Mouse (Mus musculus): Measurements from ENCODE around the gene Rit1.
A peak's percentile ranks its signal among the peaks of the same experiment; 100 is the strongest.
"Not testable (repeated sequence)": the region's sequence is repeated elsewhere in the genome, so short reads cannot be mapped to it uniquely, and the experiment has no call there.

Gene Rit1

GRCm38 (mm10) chr3:88716399-88717197 lies at the start of gene Rit1:
Gene Rit1, plus strand, starts transcription at chr3:88716838.
- DNase-seq (ENCODE audit: low spot score), result peak; percentile 85

DNA sequence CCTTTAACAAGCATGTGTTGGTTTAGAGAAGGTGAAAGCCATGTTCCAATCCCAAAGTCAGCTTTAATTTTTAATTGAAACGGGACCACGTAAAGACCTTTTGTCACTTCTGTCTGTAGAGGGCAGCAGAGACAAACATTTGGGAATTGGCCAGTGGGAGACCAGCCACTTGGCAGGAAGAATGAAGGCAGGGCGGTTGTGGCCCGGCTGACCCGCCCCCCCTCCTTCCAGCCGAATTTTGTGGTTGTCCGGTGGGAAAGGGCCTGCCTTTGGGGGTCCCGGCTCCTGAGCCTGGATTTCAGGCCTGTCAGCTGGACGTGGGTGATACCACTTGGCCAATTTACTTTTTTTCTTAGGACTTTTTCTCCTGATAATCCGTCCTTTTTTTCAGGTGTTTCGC lies 39.2 kb upstream of the Rit1 start:
- DNase-seq (ENCODE audit: low spot score), result peak; percentile 57

DNA sequence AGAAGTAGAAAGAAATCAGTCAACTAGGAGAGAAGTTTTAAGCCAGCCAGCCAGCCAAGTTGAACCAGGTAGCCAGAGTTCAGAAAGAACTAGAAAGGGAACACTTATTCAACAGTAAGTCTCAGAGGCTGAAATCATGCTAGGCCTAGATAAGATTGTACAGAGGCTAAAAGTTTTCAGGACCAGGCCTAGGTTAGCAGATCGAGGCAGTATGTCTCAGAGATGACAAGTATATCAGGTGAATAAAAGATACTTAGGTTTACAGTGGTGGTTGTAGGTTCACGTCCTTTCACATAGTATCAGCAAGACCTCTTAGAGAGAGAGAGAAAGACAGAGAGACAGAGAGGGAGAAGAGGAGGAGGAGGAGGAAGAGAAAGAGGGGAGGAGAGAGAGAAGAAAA lies 32.8 kb upstream of the Rit1 start:
- no peak for DNase-seq (ENCODE audit: low spot score)

- DNase-seq (ENCODE audit: low spot score), result no peak
Measured at GRCm38 (mm10) chr3:88684236-88684979, 32.2 kb upstream of the Rit1 start.

DNA sequence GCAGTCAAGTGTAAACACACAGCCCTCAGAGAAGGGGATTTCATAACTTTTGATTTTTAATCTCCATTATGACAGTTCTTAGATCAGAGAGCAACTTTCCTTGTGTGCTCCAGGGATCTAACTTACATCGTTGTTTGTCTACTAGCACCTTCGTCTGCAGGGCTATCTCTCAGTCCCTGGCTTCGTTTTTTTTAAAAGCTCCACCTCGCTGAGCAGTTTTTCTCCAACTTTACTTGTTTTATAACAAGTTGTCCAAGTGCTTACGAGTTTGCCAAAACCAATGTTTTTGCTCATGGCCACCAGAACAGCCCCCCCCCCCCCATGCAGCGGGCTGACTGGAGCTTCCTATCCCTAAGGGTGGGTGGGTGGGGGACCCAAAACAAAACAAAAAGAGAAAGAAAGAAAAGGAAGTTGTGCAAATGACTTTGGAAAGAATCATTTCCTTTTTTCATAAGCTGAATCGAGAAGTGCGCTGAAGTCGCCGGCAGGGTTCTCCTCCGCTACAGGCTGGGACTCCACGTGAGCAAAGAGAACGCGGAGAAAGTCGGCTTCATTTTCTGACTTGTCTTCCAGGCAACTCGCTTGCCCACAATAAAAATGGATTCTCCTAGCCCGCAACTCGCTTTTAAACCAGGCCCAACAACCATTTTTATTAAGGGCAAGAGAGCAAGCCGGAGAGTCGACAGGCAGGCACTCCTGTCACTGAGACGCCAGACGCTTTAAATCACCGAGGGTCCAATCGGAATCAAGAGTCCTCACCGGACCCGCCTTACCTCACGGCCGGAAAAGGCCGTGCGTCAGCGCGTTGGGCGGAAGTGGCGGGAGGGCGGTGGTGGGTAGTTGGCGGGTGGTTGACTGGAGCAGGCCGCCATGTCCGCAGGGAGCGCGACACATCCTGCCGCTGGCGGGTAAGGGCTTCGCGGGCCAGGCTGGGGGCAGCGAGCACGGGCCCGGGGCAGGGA lies 31.4 kb upstream of the Rit1 start, which contains the start of gene Khdc4:
Gene Khdc4, plus strand, starts transcription at position 824 of the 962 bp plus-strand sequence.
- peak; percentile 98 for DNase-seq (ENCODE audit: low spot score)

- no peak for DNase-seq (ENCODE audit: low spot score)
Measured at GRCm38 (mm10) chr3:88685958-88686451, 30.6 kb upstream of the Rit1 start.

- DNase-seq (ENCODE audit: low spot score), result no peak
Measured at GRCm38 (mm10) chr3:88686734-88687611, 29.7 kb upstream of the Rit1 start.

DNA sequence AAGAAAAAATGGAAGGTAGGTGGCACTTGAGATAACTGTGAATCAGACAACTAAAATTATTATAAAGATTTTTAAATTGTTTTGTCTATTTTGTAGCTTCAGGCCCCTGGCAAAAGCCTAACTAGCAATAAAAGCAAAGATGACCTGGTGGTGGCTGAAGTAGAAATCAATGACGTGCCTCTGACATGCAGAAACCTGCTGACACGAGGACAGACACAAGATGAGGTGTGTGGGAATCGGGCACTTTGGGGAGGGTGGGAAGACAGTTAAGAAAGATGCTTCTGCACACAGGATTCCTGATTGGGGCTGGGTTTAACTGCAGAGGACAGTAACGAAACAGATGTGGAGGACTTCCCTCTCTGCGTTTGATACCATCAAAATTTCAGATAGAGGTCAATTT lies 27.6 kb upstream of the Rit1 start:
- no peak for DNase-seq (ENCODE audit: low spot score)

DNA sequence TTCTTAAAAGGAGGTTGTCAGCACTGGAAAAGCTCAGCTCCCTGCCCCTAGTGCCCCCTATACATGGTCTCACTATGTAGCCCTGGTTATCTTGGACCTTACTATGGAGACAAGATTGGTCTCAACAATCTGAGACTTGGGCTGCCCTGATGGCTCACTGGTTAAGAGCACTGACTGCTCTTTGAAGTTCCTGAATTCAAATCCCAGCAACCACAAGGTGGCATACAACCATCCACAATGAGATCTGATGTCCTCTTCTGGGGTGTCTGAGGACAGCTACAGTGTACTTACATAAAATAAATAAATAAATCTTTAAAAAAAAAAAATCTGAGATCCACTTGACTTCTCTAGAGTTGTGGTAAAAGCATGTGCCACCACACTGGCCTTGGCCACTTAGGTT lies 21.1 kb upstream of the Rit1 start:
- no peak for DNase-seq (ENCODE audit: low spot score)

DNA sequence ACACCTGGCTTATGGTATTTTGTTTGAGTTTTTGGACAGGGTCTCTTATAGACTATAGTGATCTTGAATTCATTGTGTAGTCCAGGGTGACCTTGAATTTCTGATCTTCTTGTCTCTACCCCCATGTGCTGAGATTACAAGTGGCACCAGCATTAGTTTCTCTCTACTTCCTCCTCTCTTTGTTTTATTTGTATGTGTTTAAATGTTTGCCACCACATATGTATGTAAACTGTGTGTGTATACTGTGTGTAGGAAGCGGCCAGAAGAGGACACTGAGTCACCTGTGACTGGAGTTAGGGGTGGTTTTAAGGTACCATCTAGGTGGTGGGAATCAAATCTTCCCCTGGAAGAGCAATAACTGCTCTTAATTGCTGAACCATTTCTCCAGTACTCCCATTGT lies 18.6 kb upstream of the Rit1 start:
- DNase-seq (ENCODE audit: low spot score), result no peak

GRCm38 (mm10) chr3:88698834-88699233 lies 17.8 kb upstream of the Rit1 start:
- DNase-seq (ENCODE audit: low spot score), result no peak

DNA sequence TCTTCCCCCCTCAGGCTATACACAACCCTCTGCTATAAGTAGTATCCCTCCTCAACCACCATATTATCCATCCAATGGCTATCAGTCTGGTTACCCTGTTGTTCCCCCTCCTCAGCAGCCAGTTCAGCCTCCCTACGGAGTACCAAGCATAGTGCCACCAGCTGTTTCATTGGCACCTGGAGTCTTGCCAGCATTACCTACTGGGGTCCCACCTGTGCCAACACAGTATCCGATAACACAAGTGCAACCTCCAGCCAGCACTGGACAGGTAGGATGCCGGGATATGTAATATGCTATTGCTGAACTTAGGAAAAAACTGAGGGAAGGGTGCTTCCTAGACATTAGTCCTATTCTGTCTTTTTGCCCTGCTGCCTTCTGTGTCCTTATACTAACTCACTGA lies 16.4 kb upstream of the Rit1 start:
- DNase-seq (ENCODE audit: low spot score), result no peak

- no peak for DNase-seq (ENCODE audit: low spot score)
Measured at GRCm38 (mm10) chr3:88701222-88701621, 15.4 kb upstream of the Rit1 start.

DNA sequence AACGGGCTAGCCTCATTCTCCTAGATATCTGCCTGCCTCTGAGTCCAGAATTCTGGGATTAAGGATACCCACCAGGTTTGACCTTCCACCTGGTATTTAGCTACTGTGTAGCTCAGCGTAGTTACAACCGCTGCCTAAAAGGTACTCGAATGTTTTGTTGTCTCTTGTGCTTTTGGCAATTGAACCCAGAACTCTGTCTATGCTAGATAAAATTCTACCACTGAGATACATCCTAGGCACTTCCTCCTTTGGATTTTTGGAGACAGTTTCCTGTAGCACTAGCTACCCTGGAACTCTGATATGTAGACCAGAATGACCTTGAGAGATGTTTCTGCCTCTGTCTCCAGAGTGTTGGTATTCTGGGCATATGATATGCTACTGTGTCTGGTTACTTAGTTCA lies 2.9 kb upstream of the Rit1 start:
- no peak for DNase-seq (ENCODE audit: low spot score)

GRCm38 (mm10) chr3:88714725-88715124 lies 1.9 kb upstream of the Rit1 start:
- DNase-seq (ENCODE audit: low spot score), result no peak

- not testable (repeated sequence) for DNase-seq (ENCODE audit: low spot score)
Measured at GRCm38 (mm10) chr3:88715716-88716115, 922 bp upstream of the Rit1 start.

- DNase-seq (ENCODE audit: low spot score), result peak; percentile 44
Measured at GRCm38 (mm10) chr3:88717198-88717798, 660 bp downstream of the Rit1 start.

DNA sequence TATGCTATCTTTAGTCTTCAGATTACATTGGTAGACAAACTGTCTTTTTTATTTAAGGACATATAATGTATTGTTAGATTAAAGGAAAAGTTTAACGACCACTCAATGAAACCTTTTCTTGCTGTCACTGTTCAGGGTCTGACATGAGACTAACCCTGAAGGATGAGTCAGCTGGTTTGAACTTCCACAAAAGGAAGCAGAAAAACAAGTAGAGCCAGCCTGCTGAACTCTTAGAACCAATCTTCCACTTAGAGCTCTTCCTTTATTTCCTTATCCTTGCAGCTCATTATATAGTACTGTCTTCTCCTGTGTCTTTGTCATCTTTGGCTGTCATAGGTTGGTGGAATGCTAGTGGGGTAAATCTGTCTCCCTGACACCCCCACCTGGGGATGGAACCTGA lies 1.2 kb downstream of the Rit1 start:
- DNase-seq (ENCODE audit: low spot score), result no peak

DNA sequence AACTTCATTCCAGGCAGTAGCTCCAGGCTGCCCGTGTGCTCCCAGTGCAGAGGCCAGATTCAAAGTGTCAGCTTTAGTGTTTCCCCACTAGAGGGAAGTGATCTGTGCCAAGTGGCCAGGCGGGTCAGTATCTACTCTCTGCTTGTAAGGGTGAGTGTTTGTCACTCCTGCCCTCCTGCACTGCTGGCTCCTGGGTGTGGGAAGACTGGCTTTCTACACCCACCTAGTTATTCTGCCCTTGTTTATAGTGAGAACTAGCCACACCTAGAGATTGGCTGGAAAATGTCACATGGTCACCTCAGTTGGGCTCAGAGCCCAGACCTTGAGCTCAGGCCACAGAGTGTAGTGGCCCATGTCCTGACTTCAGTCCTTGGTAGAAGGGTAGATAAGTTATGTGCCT lies 2.5 kb downstream of the Rit1 start:
- no peak for DNase-seq (ENCODE audit: low spot score)

GRCm38 (mm10) chr3:88736556-88736955 lies 19.9 kb downstream of the Rit1 start:
- DNase-seq (ENCODE audit: low spot score), result no peak

GRCm38 (mm10) chr3:88738641-88739040 lies 22.0 kb downstream of the Rit1 start:
- DNase-seq (ENCODE audit: low spot score), result peak; percentile 37
